Mouse (Mus musculus): Measurements from ENCODE around the gene Cdadc1. TPM values are rescaled to one million over a fixed set of nuclear protein-coding genes. Genes with fewer than 3 reads are reported as not detected.

Gene Cdadc1
- polyA plus RNA-seq, 1 experiment from 2014 or later, result 31.0 TPM

DNA sequence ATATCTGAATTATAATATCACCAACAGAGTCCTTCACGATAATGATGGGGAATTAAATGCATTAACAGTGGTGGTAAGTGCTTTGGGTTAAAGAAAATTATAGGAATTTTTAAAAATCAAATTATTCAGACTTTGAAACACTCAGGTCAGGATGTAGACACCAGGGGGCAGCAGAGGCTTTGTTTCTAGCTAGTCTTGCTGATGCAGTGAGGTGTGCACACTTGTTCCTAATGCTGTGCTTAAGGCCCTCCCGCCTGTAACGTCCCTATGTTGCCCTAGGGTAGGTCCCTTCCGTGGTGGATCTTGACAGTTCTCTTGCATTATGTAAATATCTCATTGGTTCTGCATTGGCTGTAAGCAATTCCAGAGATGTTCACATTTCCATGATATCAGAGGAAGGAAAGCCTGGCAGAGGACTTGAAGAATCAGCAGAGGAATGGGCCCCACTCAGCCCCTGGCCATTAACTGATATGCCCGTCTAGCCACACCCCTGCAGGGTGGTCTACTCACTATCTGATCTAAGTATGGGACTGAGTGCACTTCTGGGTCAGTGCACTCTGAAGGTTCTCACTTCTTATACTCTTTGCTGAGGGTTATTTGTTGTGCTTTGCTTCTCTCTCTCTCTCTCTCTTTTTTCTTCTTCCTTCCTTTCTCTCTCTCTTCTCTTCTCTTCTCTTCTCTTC, 8.1 kb upstream of the Cdadc1 start:
- ATAC-seq, result no peak; the same call in 1 of the 2 replicates
- H3K4me3 ChIP-seq (replicated peaks), result no peak overlapping the region
- WGBS, result 26% methylated on average over 5 of the region's 5 CpGs
- no peak overlapping the region for H3K4me2 ChIP-seq (replicated peaks)
- H3K4me1 ChIP-seq (replicated peaks), result no peaks in the 10 kb centered on the region
- H3K27ac ChIP-seq, result no peak overlapping the region
- H3K9me3 ChIP-seq, result no peaks in the 10 kb centered on the region
- H3K36me3 ChIP-seq, result no peaks in the 10 kb centered on the region
- H3K27me3 ChIP-seq (replicated peaks), result no peaks in the 10 kb centered on the region
- no peak overlapping the region for H3K9ac ChIP-seq

DNA sequence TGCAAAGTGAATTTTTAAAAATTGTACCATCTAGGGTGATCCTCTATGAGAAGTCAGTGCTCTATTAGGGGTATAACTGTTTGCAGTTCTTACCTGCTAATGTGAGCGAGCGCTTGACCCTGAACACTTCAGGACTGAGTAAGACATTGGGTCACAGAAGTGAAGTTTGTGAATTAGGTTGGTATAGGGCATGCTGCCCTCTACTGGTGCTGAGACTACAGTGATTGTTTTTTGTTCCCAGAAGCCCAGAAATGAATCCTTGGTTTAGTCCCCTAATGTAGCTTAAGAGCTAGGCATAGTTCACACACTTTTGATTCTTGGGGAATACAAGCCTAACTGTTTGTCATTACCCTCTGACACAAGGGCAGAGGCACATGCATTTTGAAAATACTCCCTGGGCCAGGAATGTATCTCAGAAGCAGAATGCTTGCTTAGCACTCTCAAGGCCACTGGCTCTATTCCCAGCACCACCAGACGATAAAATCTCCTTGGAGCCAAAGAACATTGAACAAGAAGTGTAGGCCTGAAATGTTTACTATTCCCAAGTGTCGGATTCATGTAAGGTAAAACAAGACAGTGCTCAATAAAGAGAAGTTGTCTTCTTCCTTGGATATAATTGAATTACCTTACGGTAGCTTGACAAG, 6.4 kb upstream of the Cdadc1 start:
- Histone ChIP-seq H3K4me1 (replicated peaks) (no peaks in the 10 kb centered on the region), H3K4me3 (replicated peaks) (no peak overlapping the region), H3K9ac (no peak overlapping the region), H3K36me3 (no peaks in the 10 kb centered on the region), H3K4me2 (replicated peaks) (no peak overlapping the region), H3K27me3 (replicated peaks) (no peaks in the 10 kb centered on the region), H3K9me3 (no peaks in the 10 kb centered on the region), H3K27ac (no peak overlapping the region)
- WGBS, result 67% methylated on average over 5 of the region's 5 CpGs
- ATAC-seq, result no peak

DNA sequence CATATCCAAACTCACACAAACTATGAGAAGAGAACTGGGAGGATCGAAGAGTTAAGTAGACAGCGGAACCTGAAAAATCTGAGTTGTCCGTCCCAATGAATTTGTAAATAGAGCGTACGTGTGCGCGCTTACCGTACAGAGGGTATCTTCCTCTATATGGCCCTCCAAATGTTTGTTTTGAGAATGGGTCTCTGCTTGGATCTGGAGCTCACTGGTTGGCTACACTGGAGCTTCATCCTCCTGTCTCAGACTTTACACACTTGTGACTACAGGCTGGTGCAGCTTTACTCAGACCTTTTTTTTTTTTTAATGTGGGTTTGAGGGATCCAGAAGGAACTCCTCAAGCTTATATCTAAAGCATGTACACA, 485 bp upstream of the Cdadc1 start:
- Histone ChIP-seq H3K4me2 (replicated peaks) (peak overlapping the region; percentile 59), H3K27ac (peak overlapping the region; percentile 72), H3K36me3 (no peaks in the 10 kb centered on the region), H3K9me3 (no peaks in the 10 kb centered on the region), H3K9ac (peak overlapping the region; percentile 53), H3K4me3 (replicated peaks) (peak overlapping the region; percentile 85), H3K27me3 (replicated peaks) (no peaks in the 10 kb centered on the region), H3K4me1 (replicated peaks) (peaks cover 6% of the 10 kb centered on the region; the same call in 1 of the 2 replicates)
- ATAC-seq, result peak; percentile 18
- WGBS, result 1% methylated on average over 8 of the region's 8 CpGs

DNA sequence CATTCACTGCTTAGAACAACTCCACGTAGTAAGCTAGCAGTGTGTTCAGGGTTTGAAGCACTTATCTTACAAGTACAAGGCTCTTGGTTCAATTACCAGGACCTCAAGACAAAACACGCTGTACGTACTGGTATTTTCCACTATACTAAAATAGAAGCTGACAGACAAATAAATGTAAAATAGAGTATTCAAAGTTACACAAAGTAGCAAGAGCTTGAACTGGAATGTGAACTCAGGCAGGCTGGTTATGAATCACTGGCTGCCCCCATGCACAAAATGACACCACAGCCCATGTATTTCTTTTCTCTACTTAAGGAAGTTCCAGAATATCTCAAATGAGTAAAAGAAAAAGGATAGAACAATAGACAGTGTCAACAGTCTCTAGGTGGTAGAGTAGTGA, 2.8 kb downstream of the Cdadc1 start:
- Histone ChIP-seq H3K9me3 (no peaks in the 10 kb centered on the region), H3K27me3 (replicated peaks) (no peaks in the 10 kb centered on the region), H3K4me1 (replicated peaks) (peaks cover 6% of the 10 kb centered on the region; the same call in 1 of the 2 replicates), H3K9ac (no peak overlapping the region), H3K27ac (no peak overlapping the region), H3K36me3 (no peaks in the 10 kb centered on the region), H3K4me2 (replicated peaks) (no peak overlapping the region), H3K4me3 (replicated peaks) (no peak overlapping the region)
- no peak for ATAC-seq
- 93% methylated on average over 3 of the region's 3 CpGs for WGBS

DNA sequence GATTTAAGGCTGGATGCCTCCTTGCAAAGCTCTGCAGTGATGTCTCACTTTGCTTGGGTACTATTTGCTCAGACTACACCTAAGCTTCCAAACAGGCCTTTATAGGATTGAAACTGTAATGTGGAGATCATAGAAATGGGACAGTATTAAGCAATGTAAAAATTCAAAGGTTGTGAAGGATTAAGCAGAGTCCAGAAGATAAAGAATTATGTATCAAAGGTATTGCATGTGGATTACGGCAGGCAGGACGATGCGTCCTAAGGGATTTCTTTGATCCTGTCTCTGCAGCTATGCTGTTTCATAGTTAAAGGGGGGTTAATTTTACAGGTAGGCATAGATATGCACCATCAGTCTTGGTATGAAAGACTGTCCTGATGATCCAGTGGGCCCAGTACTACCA, 5.2 kb downstream of the Cdadc1 start:
- no peak overlapping the region for H3K4me3 ChIP-seq (replicated peaks)
- H3K36me3 ChIP-seq, result peaks cover 7% of the 10 kb centered on the region
- H3K27ac ChIP-seq, result no peak overlapping the region
- 96% methylated on average over 3 of the region's 3 CpGs for WGBS
- H3K27me3 ChIP-seq (replicated peaks), result no peaks in the 10 kb centered on the region
- H3K9ac ChIP-seq, result no peak overlapping the region
- H3K4me2 ChIP-seq (replicated peaks), result no peak overlapping the region
- no peak for ATAC-seq
- H3K9me3 ChIP-seq, result no peaks in the 10 kb centered on the region
- peaks cover 6% of the 10 kb centered on the region; the same call in 1 of the 2 replicates for H3K4me1 ChIP-seq (replicated peaks)

DNA sequence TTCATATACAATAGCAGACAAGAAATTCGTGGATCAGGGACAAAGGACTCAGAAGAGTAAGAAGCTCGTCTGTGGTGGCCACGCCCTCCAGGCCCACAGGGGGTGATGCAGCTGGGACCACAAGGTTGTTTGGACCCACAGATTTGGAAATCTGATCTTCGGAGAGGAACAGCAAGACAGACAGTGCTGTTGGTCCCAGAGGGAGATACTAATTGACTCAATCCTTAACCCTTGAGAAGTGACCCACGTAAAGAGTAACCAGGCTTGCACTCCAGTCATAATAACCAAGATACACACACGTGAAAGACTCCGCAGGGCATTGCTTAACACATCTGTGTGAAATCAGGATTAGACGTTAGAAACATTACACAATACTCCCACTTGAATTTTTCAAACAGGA, 5.9 kb downstream of the Cdadc1 start:
- no peaks in the 10 kb centered on the region for H3K9me3 ChIP-seq
- no peaks in the 10 kb centered on the region for H3K27me3 ChIP-seq (replicated peaks)
- H3K27ac ChIP-seq, result no peak overlapping the region
- peaks cover 7% of the 10 kb centered on the region for H3K36me3 ChIP-seq
- no peak overlapping the region for H3K9ac ChIP-seq
- H3K4me1 ChIP-seq (replicated peaks), result peaks cover 4% of the 10 kb centered on the region; the same call in 1 of the 2 replicates
- WGBS, result 81% methylated on average over 8 of the region's 8 CpGs
- H3K4me2 ChIP-seq (replicated peaks), result no peak overlapping the region
- ATAC-seq, result no peak
- H3K4me3 ChIP-seq (replicated peaks), result no peak overlapping the region

DNA sequence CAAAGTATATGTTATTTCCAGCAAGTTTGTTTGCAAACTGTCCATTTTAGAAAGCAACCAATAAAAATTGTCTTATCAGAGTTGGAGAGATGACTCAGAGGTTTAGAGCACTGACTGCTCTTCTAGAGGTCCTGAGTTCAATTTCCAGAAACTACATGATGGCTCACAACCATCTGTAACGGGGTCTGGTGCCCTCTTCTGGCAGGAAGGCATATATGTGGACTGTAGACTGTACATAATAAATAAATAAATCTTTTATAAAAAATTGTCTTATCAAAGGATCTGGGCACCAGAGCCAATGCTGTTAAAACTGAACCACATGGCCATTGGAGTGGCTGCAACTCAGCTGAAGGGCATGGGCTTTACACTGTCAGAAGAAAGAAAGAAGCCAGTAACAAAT, 7.1 kb downstream of the Cdadc1 start:
- H3K4me1 ChIP-seq (replicated peaks), result no peaks in the 10 kb centered on the region
- no peaks in the 10 kb centered on the region for H3K27me3 ChIP-seq (replicated peaks)
- H3K4me2 ChIP-seq (replicated peaks), result no peak overlapping the region
- WGBS, result 76% methylated on average over 1 of the region's 1 CpGs
- H3K9ac ChIP-seq, result no peak overlapping the region
- H3K4me3 ChIP-seq (replicated peaks), result no peak overlapping the region
- no peaks in the 10 kb centered on the region for H3K9me3 ChIP-seq
- no peak for ATAC-seq
- H3K36me3 ChIP-seq, result peaks cover 15% of the 10 kb centered on the region
- no peak overlapping the region for H3K27ac ChIP-seq

DNA sequence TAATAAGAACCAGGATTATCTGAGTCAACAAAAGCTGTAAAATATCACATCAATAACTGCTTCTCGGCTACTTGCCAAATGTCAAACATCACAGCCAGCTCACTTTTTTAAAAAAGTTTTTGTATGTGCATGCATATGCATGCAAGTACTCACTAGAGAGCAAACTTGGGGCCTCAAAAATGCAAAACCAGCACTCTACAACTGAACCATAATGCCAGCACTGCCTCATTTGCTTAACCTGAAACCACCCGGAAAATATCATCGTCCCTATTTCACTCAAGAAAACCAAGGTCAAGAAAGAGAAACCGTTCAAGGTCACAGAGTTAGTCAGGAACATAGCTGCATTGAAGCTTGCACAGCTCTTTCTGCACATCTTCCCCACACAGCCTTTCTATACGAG, 21.4 kb downstream of the Cdadc1 start:
- no peak overlapping the region for H3K4me2 ChIP-seq (replicated peaks)
- ATAC-seq, result no peak
- H3K9ac ChIP-seq, result no peak overlapping the region
- no peaks in the 10 kb centered on the region for H3K27me3 ChIP-seq (replicated peaks)
- H3K27ac ChIP-seq, result no peak overlapping the region
- no peaks in the 10 kb centered on the region for H3K9me3 ChIP-seq
- H3K4me1 ChIP-seq (replicated peaks), result no peaks in the 10 kb centered on the region
- 82% methylated on average over 5 of the region's 5 CpGs for WGBS
- H3K36me3 ChIP-seq, result 0 out of 2 replicates have a peak, but pooled peaks cover 5% of the 10 kb centered on the region
- no peak overlapping the region for H3K4me3 ChIP-seq (replicated peaks)

DNA sequence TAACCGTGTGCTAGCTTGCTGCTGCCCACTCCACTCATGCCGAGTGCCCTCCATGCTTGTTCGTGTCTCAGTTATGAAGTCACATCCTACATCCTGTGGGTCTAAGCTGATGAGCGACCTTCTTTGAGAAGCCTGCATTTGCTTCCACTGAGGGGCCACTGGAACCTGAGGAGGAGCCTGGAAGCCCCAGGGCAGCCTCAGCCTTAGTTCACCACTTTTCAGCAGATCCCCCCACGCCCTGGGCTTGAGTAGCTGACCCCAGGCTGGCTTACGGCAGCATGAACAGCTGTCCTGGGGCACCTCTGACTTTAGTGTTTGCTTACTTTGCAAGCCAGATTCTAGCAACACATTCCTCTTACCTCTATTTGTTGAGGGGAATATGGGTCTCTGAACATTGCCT, 31.0 kb downstream of the Cdadc1 start:
- Histone ChIP-seq H3K4me3 (replicated peaks) (no peak overlapping the region), H3K4me2 (replicated peaks) (no peak overlapping the region), H3K27me3 (replicated peaks) (no peaks in the 10 kb centered on the region), H3K4me1 (replicated peaks) (no peaks in the 10 kb centered on the region), H3K9me3 (no peaks in the 10 kb centered on the region), H3K9ac (no peak overlapping the region), H3K36me3 (0 out of 2 replicates have a peak, but pooled peaks cover 1% of the 10 kb centered on the region), H3K27ac (no peak overlapping the region)
- ATAC-seq, result no peak
- WGBS, result 86% methylated on average over 6 of the region's 6 CpGs

DNA sequence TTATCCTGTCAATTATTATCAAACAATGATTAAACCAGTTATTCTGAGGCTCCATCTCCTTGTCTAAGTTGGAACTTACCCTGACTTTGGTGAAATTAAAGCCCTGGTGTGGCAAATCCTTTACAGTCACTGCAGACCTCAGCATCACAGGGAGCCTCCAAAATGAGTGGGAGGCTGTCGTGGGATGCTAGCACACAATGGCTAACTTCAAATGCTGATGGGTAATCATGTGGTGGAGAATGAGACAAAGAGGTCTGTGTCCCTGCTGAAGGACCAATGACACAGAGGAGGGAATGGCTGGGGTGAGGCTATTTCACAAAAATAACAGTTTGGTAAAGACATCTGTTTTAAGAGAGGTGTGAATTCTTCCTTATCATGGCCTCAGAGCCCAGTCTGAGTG, 39.9 kb downstream of the Cdadc1 start:
- Histone ChIP-seq H3K9me3 (no peaks in the 10 kb centered on the region), H3K27ac (no peak overlapping the region), H3K4me2 (replicated peaks) (no peak overlapping the region), H3K9ac (no peak overlapping the region), H3K4me1 (replicated peaks) (no peaks in the 10 kb centered on the region), H3K27me3 (replicated peaks) (no peaks in the 10 kb centered on the region), H3K4me3 (replicated peaks) (no peak overlapping the region), H3K36me3 (no peaks in the 10 kb centered on the region)
- WGBS, result 62% methylated on average over 1 of the region's 1 CpGs
- no peak for ATAC-seq

DNA sequence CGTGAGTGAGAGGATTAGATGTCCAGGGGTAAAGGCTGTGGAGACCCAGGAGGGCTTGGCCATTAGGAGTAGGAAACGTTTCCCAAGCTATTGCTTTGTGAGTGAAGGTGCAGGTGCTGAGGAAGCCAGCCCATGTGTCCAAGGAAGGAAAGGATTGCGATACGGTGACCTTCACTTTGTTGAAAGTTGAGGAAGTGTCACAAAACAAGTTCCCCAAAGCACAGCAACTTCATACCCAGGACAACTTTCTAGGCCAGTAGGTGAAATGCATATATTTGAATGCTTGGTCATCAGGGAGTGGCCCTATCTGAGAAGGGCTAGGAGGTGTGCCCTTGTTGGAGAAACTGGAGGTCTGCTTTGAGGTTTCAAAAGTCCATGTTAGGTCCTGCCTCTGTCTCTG, 40.7 kb downstream of the Cdadc1 start:
- H3K27ac ChIP-seq, result no peak overlapping the region
- ATAC-seq, result no peak
- H3K9ac ChIP-seq, result no peak overlapping the region
- H3K36me3 ChIP-seq, result no peaks in the 10 kb centered on the region
- WGBS, result 74% methylated on average over 4 of the region's 4 CpGs
- no peak overlapping the region for H3K4me3 ChIP-seq (replicated peaks)
- no peaks in the 10 kb centered on the region for H3K27me3 ChIP-seq (replicated peaks)
- H3K9me3 ChIP-seq, result no peaks in the 10 kb centered on the region
- no peak overlapping the region for H3K4me2 ChIP-seq (replicated peaks)
- H3K4me1 ChIP-seq (replicated peaks), result no peaks in the 10 kb centered on the region

DNA sequence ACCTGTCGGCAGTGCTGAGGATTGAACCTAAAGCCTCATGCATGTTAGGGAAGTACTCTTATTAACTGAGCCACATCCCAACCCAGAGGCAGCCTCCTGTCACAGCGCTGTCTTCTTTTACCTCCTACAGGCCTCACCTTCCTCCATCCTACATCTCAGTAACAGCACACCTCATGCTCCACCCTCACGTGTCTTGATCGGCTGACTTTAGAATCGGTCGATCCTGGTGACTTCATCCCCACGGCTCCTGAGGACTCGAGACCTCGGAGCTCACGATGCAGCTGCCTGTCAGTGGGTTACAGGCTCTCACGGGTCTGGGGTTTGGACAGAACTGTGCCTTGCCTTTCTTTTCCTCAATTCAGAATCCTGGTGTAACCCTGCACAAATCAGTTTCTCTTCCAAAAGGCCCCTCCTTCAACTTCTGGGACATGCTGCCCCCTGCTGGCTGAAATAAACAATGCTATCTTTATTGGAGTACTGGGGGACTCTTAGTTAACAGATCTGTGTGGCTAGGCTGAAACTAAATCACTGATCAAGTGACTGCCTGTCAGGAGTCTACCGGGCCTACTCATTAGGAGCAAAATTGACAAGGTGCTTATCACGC, 41.7 kb downstream of the Cdadc1 start:
- no peaks in the 10 kb centered on the region for H3K36me3 ChIP-seq
- H3K9ac ChIP-seq, result no peak overlapping the region
- H3K9me3 ChIP-seq, result no peaks in the 10 kb centered on the region
- ATAC-seq, result peak; percentile 26; the same call in 1 of the 2 replicates
- H3K4me3 ChIP-seq (replicated peaks), result no peak overlapping the region
- 45% methylated on average over 13 of the region's 13 CpGs for WGBS
- H3K27ac ChIP-seq, result no peak overlapping the region
- no peaks in the 10 kb centered on the region for H3K4me1 ChIP-seq (replicated peaks)
- H3K27me3 ChIP-seq (replicated peaks), result no peaks in the 10 kb centered on the region
- peak overlapping the region; percentile 33; the same call in 1 of the 2 replicates for H3K4me2 ChIP-seq (replicated peaks)
